Mouse (Mus musculus) layer of hippocampus, postnatal 14 days (tissue): ENCODE measurements at regions not wholly inside any gene's neighbourhood (a gene's known extent, or its start where the extent isn't known, plus 50 kb on each side); places are given as distances from the start of the nearest gene placed in this dataset.
"Not testable (repeated sequence)": the region's sequence is repeated elsewhere in the genome, so short reads cannot be mapped to it uniquely, and the experiment has no call there.

ENCODE experiments used
- DNase-seq, 2 experiments: peaks; one replicate each; pipeline ENCODE4 v3.0.0; 2021 to 2022; ENCODE audit warnings: low spot score in 2 of 2, mixed read lengths in 1 of 2

DNA sequence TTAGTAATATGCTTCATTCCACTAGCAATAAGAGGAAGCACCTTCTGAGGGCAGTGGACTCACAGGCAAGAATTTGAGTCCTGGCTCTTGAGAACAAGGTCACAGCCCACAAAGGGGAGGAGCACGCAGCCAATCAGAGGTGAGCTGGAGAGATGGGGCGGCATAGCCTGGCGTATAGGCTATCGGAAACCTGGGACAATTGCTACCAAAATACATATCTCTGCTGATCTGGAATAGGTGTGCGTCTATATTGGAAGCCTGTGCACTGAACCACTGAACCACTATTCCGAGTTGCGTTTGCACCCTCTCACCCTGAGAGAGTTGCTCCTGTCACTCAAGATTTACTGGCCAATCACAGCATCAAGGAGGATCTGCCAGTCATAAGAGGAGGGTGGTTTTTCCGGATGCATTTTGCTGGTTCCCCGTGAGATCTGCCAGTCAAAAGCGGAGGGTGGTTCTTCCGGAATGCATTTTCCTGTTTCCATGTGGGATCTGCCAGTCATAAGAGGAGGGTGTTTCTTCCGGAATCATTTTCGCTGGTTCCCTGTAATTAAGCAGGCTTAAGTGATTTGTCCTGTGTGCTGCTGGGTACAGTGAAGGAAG, 80.1 kb upstream of the Riok2 start:
- peak; percentile 91 to 96 for DNase-seq

GRCm38 (mm10) chr17:17295037-17295436, 79.1 kb upstream of the Riok2 start:
- not testable (repeated sequence) for DNase-seq

GRCm38 (mm10) chr17:17303496-17303895, 70.6 kb upstream of the Riok2 start:
- DNase-seq: not testable (repeated sequence)
